Mouse (Mus musculus) bone marrow macrophage, adult 2 months (primary cell): ENCODE data around the gene Ankrd27.

Experiments used
- CTCF ChIP-seq: IDR thresholded peaks from 2 replicates; pipeline ENCODE4 v1.5.1; 2012; ENCODE audit warnings: low read depth, mild to moderate bottlenecking, low read length, moderate library complexity
- POLR2A ChIP-seq: IDR thresholded peaks from 2 replicates; pipeline ENCODE4 v1.6.1; 2012; ENCODE audit warnings: mild to moderate bottlenecking, low read depth, low read length, borderline replicate concordance

- TF ChIP-seq POLR2A (no peak), CTCF (no peak)
These were observed 27.4 kb upstream of the Ankrd27 start for GRCm38 (mm10) chr7:35558681-35559080.
